Mouse (Mus musculus) monocyte, adult 5-6 weeks (primary cell): ENCODE data around the gene Tpx2. TPM values are rescaled to one million over a fixed set of nuclear protein-coding genes. Genes with fewer than 3 reads are reported as not detected.
A peak's percentile ranks its signal among the peaks of the same experiment; 100 is the strongest.

Experiments used
- ATAC-seq: fragments of 153-309, 156-312 bp; replicated peaks from 2 replicates; pipeline ENCODE4 v1.8.0; 2017; ENCODE audit warnings: mild to moderate bottlenecking; ENCODE audit not compliant: low TSS enrichment, insufficient number of reproducible peaks, severe bottlenecking, poor library complexity, low FRiP score
- total RNA-seq: library from RNA; stranded (forward); fragments of 200-1000, 200-491, 200-594 nt; gene quantifications from 3 replicates; pipeline ENCODE4 v1.2.3, GENCODE M21; 2017

The Tpx2 gene
- total RNA-seq, 1 experiment from 2014 or later: 1.1 TPM

GRCm38 (mm10) chr2:152928219-152928987 lies 80.6 kb downstream of the Tpx2 start:
- no peak for ATAC-seq

GRCm38 (mm10) chr2:152928988-152929370 lies 81.2 kb downstream of the Tpx2 start:
- no peak for ATAC-seq

- ATAC-seq: no peak
Measured at GRCm38 (mm10) chr2:152930276-152930675, 82.5 kb downstream of the Tpx2 start.

GRCm38 (mm10) chr2:152931456-152932160 lies 83.8 kb downstream of the Tpx2 start:
- ATAC-seq: no peak

GRCm38 (mm10) chr2:152933048-152933447 lies 85.3 kb downstream of the Tpx2 start, which contains the start of gene Foxs1:
Foxs1 (minus strand) TSS chr2:152933208.
- no peak for ATAC-seq

GRCm38 (mm10) chr2:152933614-152934013 lies 85.8 kb downstream of the Tpx2 start:
- no peak; the same call in 1 of the 2 replicates for ATAC-seq

- peak; percentile 56; the same call in 1 of the 2 replicates for ATAC-seq
Measured at GRCm38 (mm10) chr2:152939846-152940245, 92.1 kb downstream of the Tpx2 start.

- ATAC-seq: no peak
Measured at GRCm38 (mm10) chr2:152941106-152941505, 93.3 kb downstream of the Tpx2 start.

- no peak for ATAC-seq
Measured at GRCm38 (mm10) chr2:152941776-152942175, 94.0 kb downstream of the Tpx2 start.

- ATAC-seq: no peak
Measured at GRCm38 (mm10) chr2:152942898-152943515, 95.2 kb downstream of the Tpx2 start.

GRCm38 (mm10) chr2:152943568-152943967 lies 95.8 kb downstream of the Tpx2 start:
- no peak for ATAC-seq

GRCm38 (mm10) chr2:152944013-152944412 lies 96.2 kb downstream of the Tpx2 start:
- no peak for ATAC-seq

Other genes starting within 250 kb of the Tpx2 start
- not detected in 3 replicates for gene Defb45, start 248.6 kb upstream of the Tpx2 start, total RNA-seq
- not detected in 3 replicates for gene Defb36, start 243.6 kb upstream of the Tpx2 start, total RNA-seq
- not detected in 3 replicates for gene Defb25, start 224.9 kb upstream of the Tpx2 start, total RNA-seq
- gene Rem1, start 221.0 kb upstream of the Tpx2 start, total RNA-seq: 0.68 to 0.75 TPM in 2 of 3 replicates, not detected in the other
- gene H13, start 178.5 kb upstream of the Tpx2 start, total RNA-seq: 74.4 to 107 TPM (median 101 TPM) in 3 replicates
- 10.0 to 12.9 TPM (median 10.6 TPM) in 3 replicates for gene Mcts2, start 160.9 kb upstream of the Tpx2 start, total RNA-seq
- 3.7 to 18.6 TPM (median 15.7 TPM) in 3 replicates for gene Id1, start 111.7 kb upstream of the Tpx2 start, total RNA-seq
- not detected in 3 replicates for gene Cox4i2, start 93.8 kb upstream of the Tpx2 start, total RNA-seq
- 11.8 to 39.0 TPM (median 21.7 TPM) in 3 replicates for gene Bcl2l1, start 16.2 kb upstream of the Tpx2 start, total RNA-seq
- gene Mylk2, start 63.4 kb downstream of the Tpx2 start, total RNA-seq: not detected in 3 replicates
- gene Foxs1, start 85.2 kb downstream of the Tpx2 start, total RNA-seq: not detected in 3 replicates
- not detected in 3 replicates for gene Dusp15, start 103.7 kb downstream of the Tpx2 start, total RNA-seq
- gene Ttll9, start 114.5 kb downstream of the Tpx2 start, total RNA-seq: not detected in 3 replicates
- 38.7 to 88.5 TPM (median 51.6 TPM) in 3 replicates for gene Pdrg1, start 167.5 kb downstream of the Tpx2 start, total RNA-seq
- gene Xkr7, start 183.9 kb downstream of the Tpx2 start, total RNA-seq: not detected in 3 replicates
- gene Ccm2l, start 218.0 kb downstream of the Tpx2 start, total RNA-seq: not detected in 3 replicates